Mouse (Mus musculus): ENCODE data around the gene Lpp. TPM values are rescaled to one million over a fixed set of nuclear protein-coding genes. Genes with fewer than 3 reads are reported as not detected.

Gene Lpp
- polyA plus RNA-seq, 1 experiment from 2014 or later, result 50.0 TPM

GRCm38 (mm10) chr16:24449806-24450205 lies 56.5 kb downstream of the Lpp start:
- H3K27ac ChIP-seq (ENCODE audit: poor library complexity, severe bottlenecking), result 0 out of 2 replicates have a peak overlapping the region, but pooled peaks have one; percentile 3
- H3K9me3 ChIP-seq (replicated peaks), result no peaks in the 10 kb centered on the region
- H3K36me3 ChIP-seq, result peaks cover 12% of the 10 kb centered on the region; the same call in 1 of the 2 replicates
- no peaks in the 10 kb centered on the region for H3K27me3 ChIP-seq (replicated peaks)
- 14% methylated on average over 8 of the region's 8 CpGs for WGBS
- H3K4me1 ChIP-seq (replicated peaks), result peaks cover 71% of the 10 kb centered on the region
- no peak for ATAC-seq (ENCODE audit: insufficient number of reproducible peaks, low FRiP score)
- H3K9ac ChIP-seq, result peak overlapping the region; percentile 13; the same call in 1 of the 2 replicates
- H3K4me3 ChIP-seq, result no peak overlapping the region
- H3K4me2 ChIP-seq, result 0 out of 2 replicates have a peak overlapping the region, but pooled peaks have one; percentile 20

- Histone ChIP-seq H3K27me3 (replicated peaks) (no peaks in the 10 kb centered on the region), H3K4me1 (replicated peaks) (peaks cover 70% of the 10 kb centered on the region), H3K27ac (ENCODE audit: poor library complexity, severe bottlenecking) (no peak overlapping the region), H3K4me3 (no peak overlapping the region), H3K36me3 (peaks cover 7% of the 10 kb centered on the region; the same call in 1 of the 2 replicates), H3K9ac (peak overlapping the region; percentile 13; the same call in 1 of the 2 replicates), H3K9me3 (replicated peaks) (no peaks in the 10 kb centered on the region), H3K4me2 (0 out of 2 replicates have a peak overlapping the region, but pooled peaks have one; percentile 20)
- no peak for ATAC-seq (ENCODE audit: insufficient number of reproducible peaks, low FRiP score)
- 44% methylated on average over 5 of the region's 5 CpGs for WGBS
Observed at GRCm38 (mm10) chr16:24450256-24450655, 56.9 kb downstream of the Lpp start.

GRCm38 (mm10) chr16:24451123-24451522 lies 57.8 kb downstream of the Lpp start:
- ATAC-seq (ENCODE audit: insufficient number of reproducible peaks, low FRiP score), result no peak
- H3K27me3 ChIP-seq (replicated peaks), result no peaks in the 10 kb centered on the region

GRCm38 (mm10) chr16:24453536-24453935 lies 60.2 kb downstream of the Lpp start:
- peaks cover 15% of the 10 kb centered on the region for H3K36me3 ChIP-seq
- no peaks in the 10 kb centered on the region for H3K27me3 ChIP-seq (replicated peaks)
- H3K27ac ChIP-seq (ENCODE audit: poor library complexity, severe bottlenecking), result 0 out of 2 replicates have a peak overlapping the region, but pooled peaks have one; percentile 1
- no peaks in the 10 kb centered on the region for H3K9me3 ChIP-seq (replicated peaks)
- 50% methylated on average over 4 of the region's 4 CpGs for WGBS
- peaks cover 61% of the 10 kb centered on the region for H3K4me1 ChIP-seq (replicated peaks)
- no peak for ATAC-seq (ENCODE audit: insufficient number of reproducible peaks, low FRiP score)
- H3K9ac ChIP-seq, result no peak overlapping the region
- no peak overlapping the region for H3K4me3 ChIP-seq
- H3K4me2 ChIP-seq, result no peak overlapping the region

More at GRCm38 (mm10) chr16:24451123-24451522, 57.8 kb downstream of the Lpp start:
- Histone ChIP-seq H3K9ac (no peak overlapping the region), H3K36me3 (0 out of 2 replicates have a peak, but pooled peaks cover 4% of the 10 kb centered on the region), H3K4me3 (no peak overlapping the region), H3K4me2 (no peak overlapping the region), H3K9me3 (replicated peaks) (no peaks in the 10 kb centered on the region), H3K4me1 (replicated peaks) (peaks cover 75% of the 10 kb centered on the region), H3K27ac (ENCODE audit: poor library complexity, severe bottlenecking) (no peak overlapping the region)
- 61% methylated on average over 5 of the region's 5 CpGs for WGBS

GRCm38 (mm10) chr16:24454493-24454892 lies 61.2 kb downstream of the Lpp start:
- no peak for ATAC-seq (ENCODE audit: insufficient number of reproducible peaks, low FRiP score)
- peaks cover 54% of the 10 kb centered on the region for H3K4me1 ChIP-seq (replicated peaks)
- WGBS, result 21% methylated on average over 4 of the region's 4 CpGs
- no peak overlapping the region for H3K27ac ChIP-seq (ENCODE audit: poor library complexity, severe bottlenecking)
- no peaks in the 10 kb centered on the region for H3K27me3 ChIP-seq (replicated peaks)
- H3K4me2 ChIP-seq, result no peak overlapping the region
- H3K4me3 ChIP-seq, result no peak overlapping the region
- no peak overlapping the region for H3K9ac ChIP-seq
- no peaks in the 10 kb centered on the region for H3K9me3 ChIP-seq (replicated peaks)
- peaks cover 20% of the 10 kb centered on the region for H3K36me3 ChIP-seq

GRCm38 (mm10) chr16:24455361-24455855 lies 62.1 kb downstream of the Lpp start:
- Histone ChIP-seq H3K9ac (no peak overlapping the region), H3K27me3 (replicated peaks) (no peaks in the 10 kb centered on the region), H3K9me3 (replicated peaks) (no peaks in the 10 kb centered on the region), H3K4me2 (no peak overlapping the region), H3K4me1 (replicated peaks) (peaks cover 45% of the 10 kb centered on the region), H3K36me3 (peaks cover 20% of the 10 kb centered on the region), H3K4me3 (no peak overlapping the region), H3K27ac (ENCODE audit: poor library complexity, severe bottlenecking) (no peak overlapping the region)
- no peak for ATAC-seq (ENCODE audit: insufficient number of reproducible peaks, low FRiP score)
- WGBS, result 53% methylated on average over 3 of the region's 3 CpGs

GRCm38 (mm10) chr16:24463842-24464241 lies 70.5 kb downstream of the Lpp start:
- WGBS, result 84% methylated on average over 2 of the region's 2 CpGs
- Histone ChIP-seq H3K4me1 (replicated peaks) (peaks cover 8% of the 10 kb centered on the region), H3K9ac (no peak overlapping the region), H3K27me3 (replicated peaks) (no peaks in the 10 kb centered on the region), H3K36me3 (peaks cover 6% of the 10 kb centered on the region), H3K4me2 (no peak overlapping the region), H3K4me3 (no peak overlapping the region), H3K27ac (ENCODE audit: poor library complexity, severe bottlenecking) (no peak overlapping the region), H3K9me3 (replicated peaks) (0 out of 2 replicates have a peak, but pooled peaks cover 3% of the 10 kb centered on the region)
- no peak for ATAC-seq (ENCODE audit: insufficient number of reproducible peaks, low FRiP score)

- Histone ChIP-seq H3K9me3 (replicated peaks) (0 out of 2 replicates have a peak, but pooled peaks cover 3% of the 10 kb centered on the region), H3K4me2 (no peak overlapping the region), H3K9ac (no peak overlapping the region), H3K4me1 (replicated peaks) (peaks cover 14% of the 10 kb centered on the region), H3K27ac (ENCODE audit: poor library complexity, severe bottlenecking) (no peak overlapping the region), H3K36me3 (peaks cover 4% of the 10 kb centered on the region), H3K4me3 (no peak overlapping the region), H3K27me3 (replicated peaks) (no peaks in the 10 kb centered on the region)
- WGBS, result 77% methylated on average over 5 of the region's 5 CpGs
- ATAC-seq (ENCODE audit: insufficient number of reproducible peaks, low FRiP score), result no peak
Observed at GRCm38 (mm10) chr16:24464436-24464835, 71.1 kb downstream of the Lpp start.

GRCm38 (mm10) chr16:24465633-24466032 lies 72.3 kb downstream of the Lpp start:
- 80% methylated on average over 5 of the region's 5 CpGs for WGBS
- H3K36me3 ChIP-seq, result peaks cover 4% of the 10 kb centered on the region
- no peak overlapping the region for H3K27ac ChIP-seq (ENCODE audit: poor library complexity, severe bottlenecking)
- H3K9me3 ChIP-seq (replicated peaks), result 0 out of 2 replicates have a peak, but pooled peaks cover 3% of the 10 kb centered on the region
- no peak overlapping the region for H3K4me3 ChIP-seq
- H3K4me2 ChIP-seq, result no peak overlapping the region
- no peaks in the 10 kb centered on the region for H3K27me3 ChIP-seq (replicated peaks)
- no peak overlapping the region for H3K9ac ChIP-seq
- no peak for ATAC-seq (ENCODE audit: insufficient number of reproducible peaks, low FRiP score)
- H3K4me1 ChIP-seq (replicated peaks), result peaks cover 22% of the 10 kb centered on the region

GRCm38 (mm10) chr16:24467544-24468290 lies 74.4 kb downstream of the Lpp start:
- no peak for ATAC-seq (ENCODE audit: insufficient number of reproducible peaks, low FRiP score)
- H3K4me3 ChIP-seq, result no peak overlapping the region
- H3K4me1 ChIP-seq (replicated peaks), result peaks cover 28% of the 10 kb centered on the region
- H3K36me3 ChIP-seq, result peaks cover 18% of the 10 kb centered on the region
- H3K9me3 ChIP-seq (replicated peaks), result 0 out of 2 replicates have a peak, but pooled peaks cover 3% of the 10 kb centered on the region
- H3K9ac ChIP-seq, result no peak overlapping the region
- no peak overlapping the region for H3K4me2 ChIP-seq
- WGBS, result 82% methylated on average over 17 of the region's 17 CpGs
- no peak overlapping the region for H3K27ac ChIP-seq (ENCODE audit: poor library complexity, severe bottlenecking)
- no peaks in the 10 kb centered on the region for H3K27me3 ChIP-seq (replicated peaks)

GRCm38 (mm10) chr16:24469313-24469712 lies 76.0 kb downstream of the Lpp start:
- WGBS, result 57% methylated on average over 3 of the region's 3 CpGs
- H3K4me1 ChIP-seq (replicated peaks), result peaks cover 28% of the 10 kb centered on the region
- H3K27ac ChIP-seq (ENCODE audit: poor library complexity, severe bottlenecking), result no peak overlapping the region
- no peak overlapping the region for H3K4me2 ChIP-seq
- peaks cover 18% of the 10 kb centered on the region for H3K36me3 ChIP-seq
- no peak for ATAC-seq (ENCODE audit: insufficient number of reproducible peaks, low FRiP score)
- H3K4me3 ChIP-seq, result no peak overlapping the region
- H3K27me3 ChIP-seq (replicated peaks), result no peaks in the 10 kb centered on the region
- H3K9me3 ChIP-seq (replicated peaks), result no peaks in the 10 kb centered on the region
- no peak overlapping the region for H3K9ac ChIP-seq

Data from heart, embryonic 12.5 days (tissue).